Mouse (Mus musculus) urinary bladder, adult 18-20 months (tissue): Measurements from ENCODE around the gene 4930404N11Rik.

ENCODE experiments used
- DNase-seq, 2 experiments: peaks; one replicate each; pipeline ENCODE4 v3.0.0; 2022; ENCODE audit warnings: low spot score in 2 of 2, mixed read lengths in 2 of 2

The 4930404N11Rik gene

DNA sequence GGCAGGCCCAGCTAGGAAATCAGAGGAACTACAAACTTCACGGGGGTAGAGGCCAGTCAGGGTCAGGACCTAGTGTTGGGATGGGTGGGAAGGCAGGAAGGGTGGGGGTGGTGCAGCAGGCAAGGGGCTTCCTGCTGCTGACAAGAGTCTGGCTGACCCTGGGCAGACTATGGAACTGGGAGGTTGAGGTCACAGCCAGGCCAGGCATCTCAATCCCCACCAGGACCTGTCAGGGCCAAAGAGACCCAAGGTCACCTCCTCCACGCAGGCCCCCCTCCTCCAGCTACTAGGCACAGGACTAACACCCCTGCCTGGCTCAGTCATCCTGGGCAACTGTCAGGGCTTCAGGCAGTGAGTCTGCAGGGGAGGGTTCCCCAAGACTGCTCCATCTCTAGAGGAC is 37.7 kb downstream of the 4930404N11Rik start:
- DNase-seq = no peak

GRCm38 (mm10) chr10:81326858-81327257 is 38.8 kb downstream of the 4930404N11Rik start:
- DNase-seq = no peak

DNA sequence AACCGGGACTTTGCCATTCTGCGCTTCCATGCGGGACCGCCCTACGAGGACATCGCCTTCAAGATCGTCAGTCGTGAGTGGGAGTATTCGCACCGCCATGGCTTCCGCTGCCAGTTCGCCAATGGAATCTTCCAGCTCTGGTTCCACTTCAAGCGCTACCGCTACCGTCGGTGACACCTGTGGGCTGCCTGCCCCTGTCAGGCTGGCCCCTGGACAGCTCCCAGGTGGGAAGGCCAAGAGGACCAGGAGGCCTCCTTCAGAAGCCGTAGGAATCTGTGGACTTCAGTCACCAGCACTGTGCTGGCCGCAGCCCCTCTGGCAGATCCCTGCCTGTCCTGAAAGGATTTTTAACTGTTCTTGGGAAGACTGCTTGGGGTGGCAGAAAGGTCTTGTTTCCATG is 39.8 kb downstream of the 4930404N11Rik start:
- DNase-seq = no peak

DNA sequence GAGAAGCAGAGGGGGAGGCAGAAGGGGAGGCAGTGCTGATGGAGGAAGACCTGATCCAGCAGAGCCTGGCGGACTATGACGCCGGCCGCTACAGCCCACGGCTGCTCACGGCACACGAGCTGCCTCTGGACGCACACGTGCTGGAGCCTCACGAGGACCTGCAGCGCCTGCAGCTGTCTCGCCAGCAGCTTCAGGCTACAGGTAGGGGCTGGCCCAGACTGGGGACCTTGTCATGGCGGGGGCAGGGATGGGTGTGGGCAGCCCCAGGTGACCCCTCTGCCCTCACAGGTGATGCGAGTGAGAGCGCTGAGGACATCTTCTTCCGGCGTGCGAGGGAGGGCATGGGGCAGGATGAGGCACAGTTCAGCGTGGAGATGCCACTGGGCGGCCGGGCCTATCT is 40.4 kb downstream of the 4930404N11Rik start:
- DNase-seq = no peak

DNA sequence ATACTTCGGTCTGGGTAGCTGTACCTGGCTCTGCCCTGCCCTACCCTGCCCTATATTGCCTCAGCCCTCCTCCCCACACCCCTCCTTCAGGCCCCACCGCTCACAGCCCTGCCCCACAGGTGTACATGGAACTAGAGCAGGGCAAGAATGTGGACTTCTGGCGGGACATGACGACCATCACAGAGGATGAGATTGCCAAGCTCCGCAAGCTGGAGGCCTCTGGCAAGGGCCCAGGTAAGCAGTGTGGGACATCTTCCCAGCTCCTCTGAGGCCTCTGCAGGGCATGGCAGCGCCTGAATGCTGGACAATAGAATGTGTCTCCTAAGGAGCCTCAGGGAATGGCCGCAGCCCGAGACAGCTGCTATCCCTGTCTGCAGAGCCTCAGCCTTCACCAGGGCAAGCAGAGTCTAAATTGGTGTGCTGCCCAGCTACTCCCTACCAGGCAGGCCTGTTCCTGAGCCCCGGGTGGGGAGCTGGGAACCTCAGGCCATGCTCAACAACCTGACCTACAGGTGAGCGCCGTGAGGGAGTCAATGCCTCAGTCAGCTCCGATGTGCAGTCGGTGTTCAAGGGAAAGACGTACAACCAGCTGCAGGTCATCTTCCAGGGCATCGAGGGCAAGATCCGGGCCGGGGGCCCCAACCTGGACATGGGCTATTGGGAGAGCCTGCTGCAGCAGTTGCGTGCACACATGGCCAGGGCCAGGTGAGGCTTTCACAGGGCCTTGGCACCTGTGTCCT is 41.7 kb downstream of the 4930404N11Rik start:
- DNase-seq = no peak

DNA sequence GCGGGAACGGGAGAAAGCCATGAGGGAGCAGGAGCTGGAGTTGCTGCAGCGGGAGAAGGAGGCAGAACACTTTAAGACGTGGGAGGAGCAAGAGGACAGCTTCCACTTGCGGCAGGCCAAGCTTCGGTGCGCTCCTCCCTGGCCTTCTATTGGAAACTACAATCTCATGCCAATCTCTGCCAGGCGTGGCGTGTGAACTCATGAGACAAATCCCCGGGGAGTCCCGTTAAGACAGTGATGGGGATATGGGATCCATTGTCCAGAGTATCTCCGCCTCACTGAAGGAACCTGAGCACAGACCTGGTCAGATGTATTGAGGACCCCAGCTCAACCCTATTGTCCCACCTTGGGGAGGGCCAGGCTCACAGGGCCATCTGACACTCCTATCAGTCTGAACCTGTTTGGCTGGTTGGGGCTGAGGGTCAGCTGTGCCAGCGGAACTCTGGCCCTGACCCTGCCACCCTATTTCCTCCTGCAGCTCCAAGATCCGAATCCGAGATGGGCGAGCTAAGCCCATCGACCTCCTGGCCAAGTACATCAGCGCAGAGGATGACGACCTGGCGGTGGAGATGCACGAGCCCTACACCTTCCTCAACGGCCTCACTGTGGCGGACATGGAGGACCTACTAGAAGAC is 42.4 kb downstream of the 4930404N11Rik start:
- no peak for DNase-seq

DNA sequence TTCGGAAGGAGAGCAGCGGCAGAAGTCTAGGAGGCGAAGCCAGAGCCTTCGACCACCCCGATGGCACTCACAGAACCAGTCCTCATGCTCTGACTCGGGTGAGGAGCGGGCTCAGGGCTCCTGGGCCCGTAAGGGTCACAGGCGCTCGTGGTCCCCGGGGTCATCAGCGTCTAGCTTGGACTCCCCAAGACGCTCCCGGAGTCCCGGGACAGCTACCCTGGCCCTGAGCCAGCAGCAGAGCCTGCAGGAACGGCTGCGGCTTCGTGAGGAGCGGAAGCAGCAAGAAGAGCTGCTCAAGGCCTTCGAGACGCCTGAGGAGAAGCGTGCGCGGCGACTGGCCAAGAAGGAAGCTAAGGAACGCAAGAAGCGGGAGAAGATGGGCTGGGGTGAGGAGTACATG is 43.2 kb downstream of the 4930404N11Rik start:
- no peak for DNase-seq

- no peak for DNase-seq
Observed at GRCm38 (mm10) chr10:81321436-81321835, 44.2 kb downstream of the 4930404N11Rik start.

DNA sequence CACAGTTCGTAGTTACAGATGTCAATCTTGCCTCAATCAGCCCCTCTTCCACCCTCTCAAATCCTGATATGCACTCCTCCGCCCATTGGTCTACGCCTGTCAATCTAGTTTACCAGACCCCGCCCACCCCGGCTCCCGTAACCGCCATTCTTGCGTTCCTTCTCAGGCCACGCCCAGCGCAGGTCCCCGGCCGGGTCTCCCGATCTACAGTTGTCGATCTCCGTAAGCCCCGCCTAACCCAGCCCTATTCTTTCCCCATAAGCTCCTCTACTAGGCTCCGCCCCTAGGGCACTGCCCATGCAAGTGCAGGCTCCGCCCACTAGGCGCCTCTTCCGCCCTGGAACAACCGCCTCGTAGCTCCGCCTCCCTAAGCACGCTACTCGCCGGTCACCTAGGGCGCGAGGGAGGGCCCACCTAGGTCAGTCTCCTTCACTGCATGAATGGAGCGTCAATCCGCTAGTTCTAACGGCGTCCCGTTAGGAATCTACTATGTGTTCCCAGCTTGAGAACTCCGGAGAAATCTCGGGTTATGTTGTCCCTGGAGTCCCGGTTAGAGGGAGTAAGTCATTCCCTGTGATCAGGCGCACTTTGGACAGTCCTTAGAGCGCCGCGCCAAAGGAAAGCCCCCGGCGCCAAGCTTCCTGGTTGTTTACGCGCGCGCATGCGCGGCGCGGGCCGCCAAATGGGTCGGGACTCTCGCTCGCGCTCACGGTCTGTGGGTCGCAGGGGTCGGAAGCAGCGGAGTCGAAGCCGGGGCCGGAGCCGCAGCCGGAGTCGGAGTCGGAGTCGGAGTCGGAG is 44.9 kb downstream of the 4930404N11Rik start, which contains the start of gene Cactin:
Gene Cactin (plus strand): TSS at position 554 of the 798 bp plus-strand sequence.
- peak; percentile 96 to 99 for DNase-seq

DNA sequence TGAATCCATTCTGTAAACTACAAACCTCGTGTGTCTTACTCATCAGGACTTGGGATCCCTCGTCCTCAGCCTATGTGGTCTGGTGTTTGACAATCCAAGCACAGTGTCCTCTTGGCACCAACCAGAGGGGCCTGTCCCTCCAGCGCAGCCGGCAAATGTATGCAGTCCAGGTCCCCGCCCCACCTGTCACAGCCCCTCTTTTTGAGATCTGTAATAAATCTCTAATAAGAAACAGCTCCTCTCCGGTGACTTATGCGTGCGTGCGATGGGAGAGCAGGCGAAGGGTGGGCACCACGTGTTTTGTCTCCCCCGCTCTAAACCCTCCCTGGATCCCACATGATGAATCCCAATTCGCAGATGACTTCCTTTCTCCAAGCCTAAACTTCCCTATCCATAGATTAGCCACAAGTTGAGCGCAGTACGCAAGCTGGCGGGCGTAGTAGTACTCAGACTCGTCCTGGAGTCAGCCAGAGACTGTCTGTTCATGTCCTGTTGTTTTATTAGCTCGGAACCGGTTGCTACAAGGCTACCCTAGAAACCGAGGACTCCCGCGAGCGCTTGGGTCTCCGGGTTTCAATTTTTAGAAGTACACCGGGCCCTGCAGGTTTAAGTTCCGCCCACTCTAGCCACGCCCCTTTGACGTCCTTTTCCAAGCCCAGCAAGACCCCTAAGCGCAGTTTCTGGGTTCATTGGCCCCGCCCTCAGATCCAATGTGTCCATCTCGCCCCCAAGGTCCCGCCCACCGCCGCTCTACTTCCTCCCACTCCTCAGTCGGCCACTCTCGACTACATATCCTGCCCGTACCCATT is 45.7 kb downstream of the 4930404N11Rik start:
- peak in 1 of 2 experiments; percentile 35 for DNase-seq

DNA sequence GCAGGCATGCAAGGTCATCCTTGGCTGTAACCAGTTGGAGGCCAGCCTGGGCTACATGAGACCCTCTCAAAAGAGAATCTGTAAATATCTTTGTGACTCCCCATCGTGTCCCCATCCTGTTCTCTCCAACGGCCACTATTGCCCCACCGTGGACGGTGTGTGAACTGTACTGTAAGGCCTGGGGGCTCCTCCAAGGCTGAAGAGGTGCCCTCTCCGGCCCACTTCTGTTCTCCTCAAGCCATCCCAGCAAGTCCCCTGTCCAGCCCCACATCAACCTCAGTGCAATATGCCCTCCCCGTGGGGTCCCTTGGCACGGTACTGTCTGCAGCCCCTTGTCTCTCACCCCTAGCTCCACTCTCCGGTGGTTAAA is 46.3 kb downstream of the 4930404N11Rik start:
- no peak for DNase-seq

DNA sequence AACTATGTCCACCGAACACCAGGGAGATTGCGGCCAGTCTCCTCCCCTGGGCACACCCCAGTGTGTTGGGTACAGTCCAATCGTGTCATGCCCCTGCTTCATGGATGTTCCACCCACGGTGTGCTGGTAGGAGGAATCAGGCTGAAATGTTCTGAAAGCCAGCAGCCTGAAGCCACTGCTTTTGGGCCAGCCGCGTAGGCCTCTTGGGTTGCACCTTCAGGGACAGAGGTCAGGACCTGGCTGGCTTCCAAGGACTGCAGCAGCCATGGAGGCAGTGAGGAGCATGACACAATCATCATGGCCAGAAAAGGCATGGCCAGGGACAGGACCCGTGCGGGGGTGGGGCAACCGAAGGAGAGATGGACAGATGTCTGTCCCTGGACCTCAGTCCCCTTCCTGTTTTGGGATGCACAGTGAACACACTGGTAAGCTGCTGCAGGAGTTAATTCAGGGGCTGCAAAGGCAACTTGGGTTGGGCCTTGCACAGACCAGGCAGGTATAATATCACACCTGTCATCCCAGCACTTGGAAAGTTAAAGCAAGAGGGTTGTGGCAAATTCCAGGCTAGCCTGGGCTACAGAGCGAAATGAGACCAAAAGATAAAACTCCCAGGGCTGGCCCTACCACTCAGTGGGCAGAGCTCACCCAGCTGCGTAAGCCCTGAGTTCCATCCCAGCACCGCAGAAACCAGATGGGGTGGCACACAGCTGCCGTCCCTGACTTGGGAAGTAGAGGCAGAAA is 46.9 kb downstream of the 4930404N11Rik start:
- DNase-seq = no peak

GRCm38 (mm10) chr10:81317273-81317672 is 48.3 kb downstream of the 4930404N11Rik start:
- DNase-seq = peak; percentile 48 to 58

DNA sequence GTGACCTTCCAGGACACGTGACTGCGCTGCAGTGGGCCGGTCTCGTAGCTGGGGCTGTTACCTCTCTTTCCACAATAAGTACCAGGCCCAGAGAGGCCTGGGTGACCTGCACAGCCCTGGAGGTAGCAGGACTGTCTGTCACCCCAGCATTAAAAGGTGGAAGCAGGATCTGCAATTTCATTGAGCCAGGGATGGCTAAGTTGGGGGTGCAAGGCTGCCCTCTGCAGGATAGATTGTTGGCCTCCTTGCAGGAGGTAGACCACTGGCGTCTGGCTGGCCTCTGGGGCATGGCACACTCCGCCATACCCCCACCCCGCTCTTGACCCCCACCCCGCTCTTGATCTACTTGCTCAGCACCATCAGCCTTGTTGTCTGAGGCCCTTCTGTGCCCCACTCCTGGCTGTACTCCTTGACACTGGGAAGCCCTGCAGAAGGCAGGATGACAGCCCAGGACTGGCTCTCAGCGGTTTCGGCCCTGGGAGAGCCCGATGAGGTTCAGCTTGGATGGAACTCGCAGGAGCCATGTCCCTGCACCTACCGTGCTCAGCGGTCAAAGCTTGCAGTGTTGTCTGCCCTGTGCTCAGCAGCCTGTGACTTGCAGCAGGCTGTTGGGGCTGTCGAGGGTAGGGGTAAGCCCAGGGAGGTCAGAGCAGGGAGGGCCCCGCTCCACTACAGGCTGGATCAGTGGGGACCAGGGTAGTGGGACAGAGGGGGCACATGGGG is 49.1 kb downstream of the 4930404N11Rik start:
- no peak for DNase-seq

- no peak for DNase-seq
Observed at GRCm38 (mm10) chr10:81315587-81315986, 50.0 kb downstream of the 4930404N11Rik start.

DNA sequence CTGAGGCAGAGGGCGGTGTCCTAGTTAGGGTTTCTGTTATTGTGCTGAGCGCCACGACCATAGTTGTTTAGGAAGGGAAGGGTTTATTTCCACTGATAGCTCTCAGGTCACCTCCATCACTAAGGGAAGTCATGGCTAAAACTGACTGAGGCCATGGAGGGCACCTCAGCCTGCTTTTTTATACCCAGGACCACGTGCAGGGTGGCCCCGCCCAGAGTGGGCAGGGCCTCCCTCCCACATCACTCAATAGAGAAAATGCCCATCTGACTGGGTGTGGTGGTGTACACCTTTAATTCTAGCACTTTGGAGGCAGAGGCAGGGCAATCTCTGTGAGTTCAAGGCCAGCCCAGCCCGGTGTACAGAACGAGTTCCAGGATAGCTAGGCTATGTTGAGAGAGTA is 51.4 kb downstream of the 4930404N11Rik start:
- no peak for DNase-seq

GRCm38 (mm10) chr10:81313581-81313980 is 52.0 kb downstream of the 4930404N11Rik start:
- DNase-seq = no peak
